Mouse (Mus musculus) left cerebral cortex, adult 2 months (tissue): ENCODE measurements around the gene Il3. TPM values are rescaled to one million over a fixed set of nuclear protein-coding genes. Genes with fewer than 3 reads are reported as not detected.

Experiments
- DNase-seq, 2 experiments: peaks; one replicate each; pipeline ENCODE4 v3.0.0; 2021 to 2022; ENCODE audit warnings: low spot score in 2 of 2, mixed read lengths in 1 of 2; ENCODE audit errors: extremely low spot score in 1 of 2
- H3K27ac ChIP-seq: fragments of 200-600 bp; 2 replicates; pipeline ENCODE4 v1.8.1; 2022
- H3K4me3 ChIP-seq: fragments of 200-600 bp; 2 replicates; pipeline ENCODE4 v1.8.1; 2022
- CTCF ChIP-seq: fragments of 200-600 bp; IDR thresholded peaks from 2 replicates; pipeline ENCODE4 v1.8.1; 2022; ENCODE audit warnings: antibody characterized with exemption, mild to moderate bottlenecking, moderate library complexity
- intact Hi-C: fragments of 180-260 bp; cut with DNase I; formaldehyde crosslinking; loops from one replicate; pipeline ENCODE4 v1.15.1; 2025
- total RNA-seq, 2 experiments: library from RNA; stranded (reverse); gene quantifications; 2 replicates each; pipeline ENCODE4 v1.2.3; 2021

The Il3 gene
- total RNA-seq, 2 experiments from 2014 or later, result not detected

DNA sequence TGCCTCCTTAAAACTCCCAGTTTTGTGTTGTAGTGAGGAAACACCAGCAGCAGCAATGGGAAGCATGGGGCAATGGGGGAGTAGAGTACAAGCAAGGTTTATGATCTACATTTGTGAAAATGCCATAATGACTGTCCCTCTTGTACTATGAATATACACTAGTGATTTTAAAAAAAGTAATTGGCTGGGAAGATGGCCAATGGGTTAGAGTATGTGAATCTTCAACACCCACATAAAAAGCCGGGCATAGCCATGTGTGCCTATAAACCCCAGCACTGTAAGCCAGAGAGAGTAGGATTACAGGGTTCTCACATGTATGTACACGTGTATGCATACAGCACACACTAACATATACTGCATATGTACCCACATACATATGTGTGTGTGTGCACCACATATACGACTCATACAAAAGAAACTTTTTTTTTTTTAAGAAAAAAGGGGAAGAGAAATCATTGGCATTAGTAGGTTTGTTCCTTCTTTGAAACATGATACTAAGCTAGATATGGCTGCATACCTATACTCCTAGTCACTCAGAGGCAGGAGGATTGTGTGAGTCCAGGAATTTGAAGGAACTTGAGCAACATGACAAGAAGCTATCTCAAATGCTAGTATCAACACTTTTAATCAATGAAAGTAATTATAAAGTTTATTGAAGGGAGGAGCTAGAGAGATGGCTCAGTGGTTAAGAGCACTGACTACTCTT lies 2.3 kb upstream of the Il3 start:
- no peak for TF ChIP-seq CTCF
- H3K4me3 ChIP-seq, result no peak overlapping the region
- H3K27ac ChIP-seq, result no peak overlapping the region
- DNase-seq, result no peak
- intact Hi-C loops, result loop anchor here (2.0 kb wide), 1 partner anchor 47 kb away; no protein-coding TSS in a partner anchor

DNA sequence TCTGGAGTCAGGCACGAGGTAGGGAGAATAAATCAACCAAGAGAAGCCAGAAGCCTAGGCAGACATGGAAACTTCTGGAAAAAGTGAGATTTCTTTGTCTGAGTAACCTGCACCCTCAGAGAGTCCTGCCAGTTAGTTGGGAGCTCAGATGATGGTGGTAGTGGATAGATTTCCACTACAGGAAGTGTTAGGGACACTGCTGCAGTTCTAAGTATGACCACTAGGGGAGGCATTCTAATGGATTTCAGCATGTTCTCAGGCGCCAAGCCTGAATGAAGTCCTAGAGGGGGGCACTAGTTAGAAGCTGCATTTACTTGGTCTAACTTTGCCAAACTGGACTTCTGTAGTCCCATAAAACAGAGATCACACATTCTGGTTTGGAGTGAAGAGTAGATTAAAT lies 2.5 kb downstream of the Il3 start:
- TF ChIP-seq CTCF, result peak; percentile 95
- Histone ChIP-seq H3K4me3 (no peak overlapping the region), H3K27ac (no peak overlapping the region)
- DNase-seq, result peak; percentile 29 to 38
- intact Hi-C loops, result no loop called here

DNA sequence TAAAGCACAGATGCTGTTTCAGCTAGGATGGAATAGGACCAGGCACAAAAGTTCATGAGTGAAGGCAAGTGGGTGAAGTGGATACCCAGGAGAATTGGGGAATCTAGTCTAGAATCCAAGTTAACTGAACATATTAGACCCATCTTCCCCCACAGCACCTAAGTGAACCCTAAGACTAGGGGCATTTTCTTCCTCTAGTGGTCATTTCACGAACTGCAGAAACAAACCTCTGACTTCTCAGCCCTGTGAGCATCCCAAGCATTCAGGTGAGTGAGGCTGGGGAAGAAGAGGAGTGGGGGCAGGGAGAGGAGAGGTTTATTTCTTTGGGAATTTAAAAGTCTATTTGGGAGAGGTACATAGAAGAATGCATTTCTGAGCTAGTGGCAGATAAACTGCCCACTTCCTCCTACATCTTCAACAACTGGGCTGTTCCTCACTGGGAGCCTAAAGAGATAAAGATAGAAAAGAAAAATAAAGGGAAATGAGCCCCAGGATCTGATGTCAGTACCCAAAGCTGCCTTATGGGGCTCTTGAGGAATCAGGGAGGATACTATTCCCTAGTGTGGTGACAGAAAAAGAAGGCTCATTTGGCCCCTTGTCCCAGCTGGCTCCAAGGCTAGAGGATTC lies 3.6 kb downstream of the Il3 start:
- H3K27ac ChIP-seq, result no peak overlapping the region
- peak; percentile 42 for TF ChIP-seq CTCF
- intact Hi-C loops, result no loop called here
- no peak overlapping the region for H3K4me3 ChIP-seq
- DNase-seq, result no peak

DNA sequence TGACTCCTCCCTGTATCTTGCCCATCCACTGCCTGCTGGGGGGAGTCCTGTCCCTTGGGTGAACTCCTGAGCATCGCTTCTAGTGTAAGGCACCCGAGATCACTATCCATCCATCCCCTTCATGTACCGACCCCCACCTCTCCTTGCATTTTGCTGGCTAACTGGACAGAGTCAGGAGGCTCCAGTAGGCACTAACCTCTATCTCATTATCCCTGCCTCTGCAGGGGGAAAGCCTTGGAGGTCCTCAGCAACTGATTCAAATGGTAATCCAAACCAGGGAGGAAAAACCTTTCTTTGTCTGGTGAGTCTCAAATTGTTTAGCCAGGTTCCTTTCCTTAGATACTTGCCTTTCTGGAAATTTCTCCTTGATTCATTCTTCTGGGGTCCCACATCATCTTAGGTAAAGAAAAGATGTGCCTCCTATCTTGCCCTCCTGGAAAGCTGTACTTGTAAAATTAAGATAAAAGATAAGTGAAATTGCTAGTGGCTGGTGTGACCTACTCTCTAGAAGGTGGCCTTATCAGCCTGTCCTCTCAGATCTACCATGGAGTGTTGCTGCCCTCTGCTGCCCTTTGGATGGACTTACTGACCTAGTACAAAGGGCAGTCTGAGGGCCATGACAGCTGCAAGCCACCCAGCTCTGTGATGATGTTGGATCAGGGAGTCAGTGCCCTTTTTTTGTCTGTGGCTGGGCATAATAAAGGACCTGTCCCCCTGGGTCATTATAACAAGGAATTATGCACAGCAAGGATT lies 10.3 kb downstream of the Il3 start:
- peak; percentile 65 for TF ChIP-seq CTCF
- Histone ChIP-seq H3K27ac (no peak overlapping the region), H3K4me3 (no peak overlapping the region)
- intact Hi-C loops, result loop anchor here (1.0 to 10.0 kb wide), 3 partner anchors 112 to 322 kb away; no protein-coding TSS in a partner anchor
- DNase-seq, result peak; percentile 43 to 49

DNA sequence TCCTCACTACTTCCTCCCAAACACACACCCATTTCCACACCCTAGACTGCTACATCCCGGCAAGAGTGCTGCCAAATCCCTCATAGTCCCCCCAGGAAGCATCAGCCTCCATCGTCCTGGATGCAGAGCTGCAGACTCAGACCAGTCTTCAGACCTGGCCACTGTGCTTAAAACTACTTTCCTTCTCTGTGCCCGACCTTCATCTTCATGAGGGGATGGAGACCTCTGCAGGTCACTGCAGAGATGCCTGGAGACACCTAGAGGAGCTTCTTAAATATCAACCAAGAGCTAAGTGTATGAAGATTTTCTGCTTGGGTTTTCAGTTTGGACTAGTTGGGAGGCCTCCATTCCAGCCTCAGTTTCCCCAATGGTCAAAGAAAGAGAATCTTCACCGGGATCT lies 13.0 kb downstream of the Il3 start:
- Histone ChIP-seq H3K4me3 (no peak overlapping the region), H3K27ac (no peak overlapping the region)
- DNase-seq, result no peak
- TF ChIP-seq CTCF, result peak; percentile 39
- intact Hi-C loops, result loop anchor here (10.0 kb wide), 1 partner anchor 319 kb away; no protein-coding TSS in a partner anchor

DNA sequence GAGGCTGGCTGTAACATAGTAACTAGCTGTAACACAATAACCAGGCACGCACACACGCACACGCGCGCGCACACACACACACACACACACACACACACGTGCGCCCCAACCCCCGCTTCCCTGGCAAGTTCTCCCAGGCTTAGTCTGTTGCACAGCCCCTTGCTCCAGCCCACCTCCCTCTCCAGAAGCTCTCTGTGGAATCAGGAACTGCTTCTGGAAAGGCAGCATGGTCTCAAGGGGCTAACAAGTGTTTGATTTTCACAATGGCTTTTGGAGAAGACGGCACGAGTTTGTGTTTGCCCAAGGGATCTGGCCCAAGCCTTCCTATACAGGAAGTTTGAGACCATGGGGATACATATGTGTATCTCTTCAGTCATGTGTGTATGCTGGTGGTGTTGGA lies 16.5 kb downstream of the Il3 start:
- H3K4me3 ChIP-seq, result no peak overlapping the region
- H3K27ac ChIP-seq, result no peak overlapping the region
- no peak for TF ChIP-seq CTCF
- no peak for DNase-seq
- intact Hi-C loops, result loop anchor here (10.0 kb wide), 1 partner anchor 316 kb away; no protein-coding TSS in a partner anchor

DNA sequence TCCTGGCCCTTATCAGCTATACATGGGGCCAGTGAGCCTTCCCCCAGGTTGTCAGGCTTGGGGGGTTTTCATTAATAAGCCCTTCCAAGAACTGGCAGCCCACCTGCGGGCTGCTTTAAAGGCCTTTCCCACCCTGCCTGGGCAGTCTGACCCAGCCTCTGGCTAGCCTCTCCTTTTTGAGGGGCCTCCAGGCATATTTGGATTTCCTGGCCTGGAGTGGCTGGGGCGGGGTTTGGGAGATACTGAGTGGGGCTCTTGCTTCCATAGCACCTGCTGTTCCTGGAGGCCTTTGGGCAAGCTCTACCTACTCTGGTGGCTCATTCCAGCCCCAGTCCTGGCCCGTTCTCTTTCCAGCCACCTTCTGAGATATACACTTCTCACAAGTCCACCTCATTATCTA lies 17.3 kb downstream of the Il3 start:
- no peak for TF ChIP-seq CTCF
- Histone ChIP-seq H3K27ac (no peak overlapping the region), H3K4me3 (no peak overlapping the region)
- no peak for DNase-seq
- intact Hi-C loops, result loop anchor here (10.0 kb wide), 1 partner anchor 315 kb away; no protein-coding TSS in a partner anchor

DNA sequence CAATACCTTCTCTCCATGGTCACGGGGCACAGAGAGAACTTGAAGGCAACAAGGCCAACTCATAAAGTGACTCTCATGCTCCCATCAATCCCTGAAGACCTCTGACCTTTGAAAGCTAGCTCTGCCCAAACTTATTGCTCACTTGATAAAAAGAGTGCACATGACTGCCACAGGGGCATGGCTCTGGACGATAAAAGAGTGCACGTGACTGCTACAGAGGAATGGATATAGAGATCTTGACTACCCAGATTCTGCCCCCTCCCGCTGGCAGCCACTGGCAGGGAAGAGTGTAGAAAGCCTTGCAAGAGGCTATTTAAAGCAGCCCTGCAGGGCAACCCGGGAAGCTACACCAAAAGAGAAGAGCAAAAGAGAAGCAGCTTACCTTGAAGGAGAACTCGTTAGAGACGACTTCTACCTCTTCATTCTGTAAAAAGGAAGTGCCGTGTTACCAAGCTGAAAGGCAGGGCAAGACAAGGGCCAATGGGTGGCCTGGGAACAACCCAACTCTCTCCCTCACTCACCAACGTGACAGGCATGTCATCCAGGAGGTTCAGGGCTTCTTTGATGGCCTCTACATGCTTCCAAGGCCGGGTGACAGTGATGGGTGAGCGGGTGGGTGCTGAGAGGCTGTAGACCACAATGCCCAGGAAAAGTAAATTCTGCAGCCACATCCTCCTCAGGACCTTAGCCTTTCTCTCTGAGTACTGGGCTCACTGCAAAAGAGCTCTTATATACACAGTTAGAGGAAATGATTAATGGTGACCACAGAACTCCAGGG lies 17.9 kb downstream of the Il3 start, which contains the start of gene Csf2:
Gene Csf2 (minus strand): TSS at position 728 of the 778 bp plus-strand sequence.
- DNase-seq, result no peak
- Histone ChIP-seq H3K4me3 (no peak within 1 kb of the TSS), H3K27ac (no peak within 1 kb of the TSS)
- TF ChIP-seq CTCF, result no peak
- intact Hi-C loops, result no loop called here

DNA sequence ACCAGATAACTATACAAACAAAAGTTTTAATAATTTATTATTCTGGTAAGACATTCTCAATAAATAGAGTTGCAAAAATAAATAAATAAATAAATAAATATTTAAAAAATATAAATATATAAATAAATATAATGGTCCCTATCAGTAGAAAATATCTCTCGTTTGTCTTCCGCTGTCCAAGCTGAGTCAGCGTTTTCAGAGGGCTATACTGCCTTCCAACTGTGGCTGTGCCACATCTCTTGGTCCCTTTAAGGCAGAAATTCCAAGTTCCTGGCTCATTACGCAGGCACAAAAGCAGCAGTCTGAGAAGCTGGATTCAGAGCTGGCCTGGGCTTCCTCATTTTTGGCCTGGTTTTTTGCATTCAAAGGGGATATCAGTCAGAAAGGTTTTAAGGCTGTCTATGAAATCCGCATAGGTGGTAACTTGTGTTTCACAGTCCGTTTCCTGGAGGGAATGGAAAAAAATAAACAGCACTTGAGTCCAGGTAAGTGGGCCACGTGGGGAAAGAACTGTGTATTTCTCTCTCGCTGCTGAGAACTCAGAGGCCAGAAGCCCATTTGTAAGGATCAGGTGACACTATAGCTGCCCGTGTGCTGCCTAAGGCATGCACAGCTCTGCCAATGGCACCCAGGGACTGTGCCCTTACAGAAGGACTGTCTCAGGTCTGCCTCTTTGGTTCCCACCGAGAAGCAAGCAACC lies 19.7 kb downstream of the Il3 start:
- TF ChIP-seq CTCF, result no peak
- Histone ChIP-seq H3K4me3 (no peak overlapping the region), H3K27ac (no peak overlapping the region)
- intact Hi-C loops, result no loop called here
- no peak for DNase-seq

DNA sequence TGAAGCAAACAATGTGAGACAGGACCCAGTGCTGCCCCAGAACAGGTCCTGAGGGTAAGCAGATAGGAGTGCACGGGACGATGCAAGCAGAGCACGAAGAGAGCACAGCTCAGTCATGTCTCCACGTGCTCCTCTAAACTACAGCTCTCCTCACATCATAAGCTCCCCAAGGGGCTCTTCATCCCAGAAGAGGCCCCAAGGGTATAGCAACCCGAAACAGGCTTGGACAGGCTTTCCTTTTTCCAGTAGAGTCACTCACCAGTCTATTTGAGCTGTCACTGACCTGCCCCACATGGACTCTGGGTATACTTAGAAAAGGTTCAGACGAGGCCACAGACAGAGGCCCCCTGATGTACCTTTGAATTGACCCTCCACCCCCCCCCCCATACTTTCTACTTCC lies 22.6 kb downstream of the Il3 start:
- H3K27ac ChIP-seq, result no peak overlapping the region
- intact Hi-C loops, result no loop called here
- DNase-seq, result no peak
- no peak for TF ChIP-seq CTCF
- no peak overlapping the region for H3K4me3 ChIP-seq

DNA sequence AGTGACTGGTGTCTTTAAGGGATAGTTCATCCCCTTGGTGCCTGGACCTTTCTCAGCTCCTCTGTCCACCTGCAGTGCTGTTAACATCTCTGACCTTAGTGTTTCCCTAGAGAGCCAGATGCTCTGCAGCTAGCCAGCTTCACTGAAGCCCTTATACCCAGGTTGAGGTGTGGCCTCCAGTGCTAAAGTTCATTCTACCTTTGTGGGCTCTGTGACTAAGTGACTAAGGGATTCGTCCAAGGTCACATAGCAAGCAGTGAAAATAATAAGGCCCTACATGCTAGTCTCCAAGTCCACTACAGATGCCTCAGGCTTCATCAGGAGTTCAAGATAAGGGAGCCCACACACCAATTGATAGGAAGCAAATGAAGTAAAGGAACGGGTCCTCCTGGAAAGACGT lies 24.6 kb downstream of the Il3 start:
- Histone ChIP-seq H3K27ac (no peak overlapping the region), H3K4me3 (no peak overlapping the region)
- intact Hi-C loops, result no loop called here
- no peak for TF ChIP-seq CTCF
- DNase-seq, result no peak
